Mouse (Mus musculus) Patski (cell line): Measurements from ENCODE around the gene Chst15. TPM values are rescaled to one million over a fixed set of nuclear protein-coding genes. Genes with fewer than 3 reads are reported as not detected.

Experiments used
- ATAC-seq: fragments of 100-300 bp; one replicate; pipeline ENCODE4 v1.8.0; 2021
- CTCF ChIA-PET: fragments of 350-600 bp; sonication (Branson Sonifier 250); formaldehyde crosslinking; loops from one replicate; lab custom pipeline; 2022; ENCODE audit warnings: inconsistent platforms; lab: Charles Lee
- POLR2A ChIA-PET: fragments of 350-600 bp; sonication (Branson Sonifier 250); formaldehyde crosslinking; loops from one replicate; lab custom pipeline; 2022; ENCODE audit warnings: antibody characterized with exemption, inconsistent platforms; lab: Charles Lee
- DNase-seq: peaks from one replicate; pipeline ENCODE4 v3.0.0-alpha.2; 2011; ENCODE audit warnings: low read depth, low spot score
- H3K27me3 ChIP-seq: fragments of 371-371 bp; one replicate; pipeline ENCODE4 v1.5.1; 2021
- CTCF ChIP-seq: fragments of 100-300 bp; IDR thresholded peaks from one replicate; pipeline ENCODE4 v1.5.1; 2021
- in situ Hi-C: fragments of 300-500 bp; cut with MboI; formaldehyde crosslinking; loops from 3 replicates; pipeline ENCODE4 v1.11.1; 2018; ENCODE audit warnings: low pct_unique_long_range_greater_than_20kb, mixed read lengths
- polyA plus RNA-seq: library from polyadenylated mRNA; unstranded; gene quantifications from one replicate; pipeline ENCODE4 v1.2.3, GENCODE M21; 2021

The Chst15 gene
- polyA plus RNA-seq, 1 experiment from 2014 or later: 14.3 TPM

DNA sequence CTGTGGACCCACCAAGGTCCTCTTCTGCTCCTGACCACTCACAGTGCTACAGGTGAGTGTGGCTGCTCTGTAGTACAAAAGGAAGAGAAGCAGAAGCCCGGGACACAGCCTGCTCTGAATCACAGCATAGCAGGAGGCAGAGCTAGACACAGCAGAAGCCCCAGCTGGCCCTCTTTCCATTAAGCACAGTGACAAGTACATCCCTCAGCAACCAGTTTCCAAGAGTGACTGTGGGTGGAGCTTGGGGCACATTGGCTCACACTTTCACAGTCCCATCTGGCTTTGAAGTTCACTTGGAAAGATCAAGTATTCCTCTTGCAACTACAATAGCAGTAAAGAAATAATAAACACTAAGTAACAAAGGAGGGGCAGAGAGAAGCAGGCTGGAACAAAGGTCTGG lies 32.2 kb downstream of the Chst15 start:
- no peak for TF ChIP-seq CTCF
- no peaks in the 10 kb centered on the region for H3K27me3 ChIP-seq
- in situ Hi-C loops: no loop called here
- CTCF ChIA-PET: no interaction called here
- no peak for DNase-seq
- ATAC-seq: no peak
- POLR2A ChIA-PET: interaction anchor here (0.5 kb wide), 1 partner anchor 58 kb away, joined by 5 read pairs; no protein-coding TSS in a partner anchor

DNA sequence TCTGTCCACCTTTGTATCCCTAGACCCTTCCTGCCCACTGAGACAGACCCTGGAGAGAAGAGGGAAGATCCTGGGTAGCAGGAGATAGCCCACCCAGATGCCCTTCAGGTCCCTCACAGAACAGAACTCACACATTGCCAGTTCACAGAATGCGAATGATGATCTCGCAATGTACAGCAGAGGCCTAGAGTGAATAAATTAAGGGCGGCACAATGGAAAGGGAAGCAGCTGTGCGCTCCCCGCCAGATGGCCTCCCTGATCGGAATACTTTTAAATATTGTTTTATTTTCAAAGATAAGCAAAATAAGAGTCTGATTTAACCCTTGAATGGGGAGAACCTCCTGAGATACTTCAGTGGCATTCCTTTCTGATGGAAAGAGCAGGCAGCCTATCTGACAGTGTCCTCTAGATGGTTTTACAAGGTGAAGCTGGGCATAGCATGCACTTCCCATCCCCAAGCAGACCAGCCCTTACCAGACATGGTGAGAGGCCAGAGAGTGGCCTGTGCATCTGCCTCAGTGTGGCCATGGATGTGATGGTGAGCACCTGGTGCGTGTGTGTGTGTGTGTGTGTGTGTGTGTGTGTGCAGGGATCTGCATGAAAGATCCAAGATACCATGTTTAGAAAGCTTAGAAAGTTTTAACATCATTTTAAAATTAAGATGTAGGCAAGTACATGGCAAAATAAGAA lies 32.8 kb downstream of the Chst15 start:
- POLR2A ChIA-PET: interaction anchor here (0.5 kb wide), 1 partner anchor 59 kb away, joined by 5 read pairs; no protein-coding TSS in a partner anchor
- CTCF ChIA-PET: no interaction called here
- DNase-seq (no peak), ATAC-seq (no peak)
- H3K27me3 ChIP-seq: no peaks in the 10 kb centered on the region
- no peak for TF ChIP-seq CTCF
- in situ Hi-C loops: no loop called here

DNA sequence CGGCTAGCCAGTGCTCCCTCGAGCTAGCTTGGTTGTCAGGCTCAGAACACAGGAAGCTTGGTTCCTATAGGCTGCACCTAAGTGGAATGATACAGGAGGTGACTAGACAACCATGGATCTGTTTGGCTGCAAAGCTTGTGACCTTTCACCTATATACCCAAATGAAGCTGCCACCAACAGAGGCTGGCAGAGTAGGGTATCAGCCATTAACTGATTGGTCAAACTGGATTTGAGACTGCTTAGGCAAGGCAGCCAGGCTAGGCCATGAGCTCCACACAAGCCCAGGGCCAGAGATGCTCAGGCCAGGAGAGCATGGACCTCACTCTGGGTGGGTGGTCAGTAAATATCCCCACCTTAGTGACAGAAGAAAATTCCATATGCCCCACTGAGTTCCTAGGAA lies 34.5 kb downstream of the Chst15 start:
- in situ Hi-C loops: no loop called here
- ATAC-seq: no peak
- CTCF ChIA-PET: no interaction called here

DNA sequence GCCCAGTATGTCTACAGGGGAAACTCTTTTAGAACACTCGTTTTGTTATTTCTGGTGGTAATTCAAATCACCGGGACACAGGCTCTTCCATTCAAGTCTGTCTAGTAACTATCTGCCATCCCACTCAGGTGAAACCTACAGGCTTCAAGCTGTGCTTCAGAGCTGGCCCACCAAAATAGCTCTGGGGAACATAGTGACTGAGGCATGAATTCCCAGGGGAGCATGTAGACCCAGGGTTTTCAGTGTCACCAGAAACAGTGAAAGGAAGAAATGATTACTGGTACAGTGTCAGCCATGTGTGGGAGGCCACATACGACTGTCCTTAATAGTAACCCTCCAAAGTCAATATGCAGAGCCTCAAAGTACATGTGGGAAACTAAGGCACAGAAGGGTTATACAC lies 34.9 kb downstream of the Chst15 start:
- CTCF ChIA-PET: no interaction called here
- DNase-seq (no peak), ATAC-seq (no peak)
- H3K27me3 ChIP-seq: no peaks in the 10 kb centered on the region
- POLR2A ChIA-PET: no interaction called here
- in situ Hi-C loops: no loop called here
- TF ChIP-seq CTCF: no peak

More for the DNA sequence above, 34.5 kb downstream of the Chst15 start:
- DNase-seq: no peak
- H3K27me3 ChIP-seq: no peaks in the 10 kb centered on the region
- POLR2A ChIA-PET: no interaction called here
- TF ChIP-seq CTCF: no peak

DNA sequence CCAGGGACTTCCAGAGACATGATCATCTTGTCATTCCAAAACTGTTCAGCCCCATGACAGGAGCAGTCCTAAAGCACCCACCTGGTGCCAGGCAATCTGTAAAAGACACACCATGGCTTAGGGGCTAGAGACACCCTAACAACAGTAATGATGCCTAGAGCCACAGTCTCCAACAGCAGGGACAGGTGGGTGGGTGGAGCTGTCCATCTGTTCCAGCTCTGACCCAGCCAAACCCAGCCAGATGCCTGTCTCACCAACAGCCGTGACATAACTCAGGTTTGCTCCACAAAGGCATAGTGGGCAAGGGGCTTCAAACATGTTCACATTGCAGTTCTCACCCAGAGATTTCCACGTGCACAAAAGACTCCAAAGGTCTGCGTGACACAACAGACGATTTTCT lies 35.3 kb downstream of the Chst15 start:
- no peak for TF ChIP-seq CTCF
- in situ Hi-C loops: no loop called here
- POLR2A ChIA-PET: no interaction called here
- CTCF ChIA-PET: no interaction called here
- no peak for DNase-seq
- H3K27me3 ChIP-seq: no peaks in the 10 kb centered on the region
- ATAC-seq: no peak

DNA sequence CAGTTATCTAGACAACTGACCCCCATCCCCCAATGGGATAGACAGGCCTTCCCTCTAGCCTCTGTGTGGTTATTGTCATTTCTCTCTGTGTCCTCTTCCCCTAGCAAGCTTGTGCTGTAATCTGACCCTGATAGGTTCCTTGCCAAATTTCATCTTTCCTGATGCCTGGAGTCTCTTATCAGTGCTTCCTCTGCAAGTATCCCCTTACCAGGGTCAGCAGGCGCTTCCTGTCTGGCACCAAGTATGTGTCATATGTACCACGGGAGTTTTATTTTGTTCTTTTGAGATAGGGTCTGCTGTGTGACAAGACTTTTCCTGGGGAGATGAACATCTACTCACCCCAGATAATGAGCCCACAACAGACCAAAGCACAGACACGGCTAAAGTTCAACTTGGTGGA lies 38.4 kb downstream of the Chst15 start:
- in situ Hi-C loops: no loop called here
- ChIA-PET POLR2A (no interaction called here), CTCF (interaction anchor here (1.4 kb wide), 1 partner anchor 8 kb away, joined by 3 read pairs; no protein-coding TSS in a partner anchor)
- no peaks in the 10 kb centered on the region for H3K27me3 ChIP-seq
- ATAC-seq: no peak
- no peak for TF ChIP-seq CTCF
- no peak for DNase-seq

DNA sequence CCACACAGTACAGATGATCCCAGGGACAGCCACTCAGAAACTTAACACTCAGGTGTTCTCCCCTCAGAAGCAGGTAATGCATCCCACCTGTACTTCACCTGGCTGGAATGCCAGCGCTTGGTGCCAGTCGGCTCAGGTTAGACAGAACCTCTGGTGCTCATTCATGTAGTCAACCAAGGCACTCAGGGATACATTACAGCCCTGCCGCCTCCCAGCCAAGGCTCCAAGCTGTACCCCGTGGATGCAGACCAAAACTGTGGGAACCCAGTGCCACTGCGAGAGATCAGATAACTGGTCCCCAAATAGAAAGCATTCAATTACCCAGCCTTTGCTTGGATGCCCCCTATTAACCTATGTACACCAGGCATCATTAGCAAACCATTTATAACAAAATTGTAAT lies 40.7 kb downstream of the Chst15 start:
- in situ Hi-C loops: no loop called here
- POLR2A ChIA-PET: interaction anchor here (0.6 to 0.7 kb wide), 2 partner anchors 8 to 17 kb away, joined by 3 to 4 read pairs; no protein-coding TSS in a partner anchor
- TF ChIP-seq CTCF: no peak
- ATAC-seq (no peak), DNase-seq (no peak)
- no peaks in the 10 kb centered on the region for H3K27me3 ChIP-seq
- CTCF ChIA-PET: no interaction called here

DNA sequence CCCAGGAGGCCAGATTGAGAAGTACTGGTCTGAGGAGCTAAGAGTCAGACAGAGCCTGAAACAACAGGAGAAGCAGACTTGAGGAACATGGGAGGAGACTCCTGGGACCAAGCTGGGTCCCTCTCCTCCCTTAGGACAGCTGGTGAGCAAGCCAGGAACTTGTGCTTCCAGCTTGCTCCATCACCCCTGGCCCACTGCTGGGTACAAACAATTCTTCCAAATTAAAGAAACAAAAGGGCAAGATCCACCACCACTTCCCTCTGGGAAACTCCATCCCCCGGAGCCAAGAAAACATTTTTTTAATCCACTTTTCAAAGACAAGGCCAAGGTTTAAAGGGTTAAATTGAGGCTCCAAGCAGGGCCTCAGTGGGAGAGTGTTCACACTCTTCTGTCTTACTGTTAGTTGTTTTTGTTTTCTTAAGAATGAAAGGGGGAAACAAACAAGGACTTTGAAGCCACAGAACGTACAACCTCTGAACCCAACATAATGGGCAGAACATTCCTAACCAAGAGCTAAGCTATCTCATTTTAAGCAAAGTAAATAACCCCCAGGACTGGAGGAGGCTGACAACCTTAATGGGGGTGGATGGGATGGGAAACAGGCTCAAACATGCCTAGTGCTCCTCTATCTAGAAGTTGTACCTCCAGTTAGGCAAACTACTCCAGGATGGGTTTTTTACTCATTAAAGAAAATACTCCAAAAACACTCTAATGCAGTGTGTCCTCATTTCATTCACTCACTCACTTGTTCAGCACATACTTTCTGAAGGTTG lies 43.1 kb downstream of the Chst15 start:
- no peak for ATAC-seq
- H3K27me3 ChIP-seq: no peaks in the 10 kb centered on the region
- no peak for DNase-seq
- no peak for TF ChIP-seq CTCF
- POLR2A ChIA-PET: no interaction called here
- in situ Hi-C loops: no loop called here
- CTCF ChIA-PET: no interaction called here

DNA sequence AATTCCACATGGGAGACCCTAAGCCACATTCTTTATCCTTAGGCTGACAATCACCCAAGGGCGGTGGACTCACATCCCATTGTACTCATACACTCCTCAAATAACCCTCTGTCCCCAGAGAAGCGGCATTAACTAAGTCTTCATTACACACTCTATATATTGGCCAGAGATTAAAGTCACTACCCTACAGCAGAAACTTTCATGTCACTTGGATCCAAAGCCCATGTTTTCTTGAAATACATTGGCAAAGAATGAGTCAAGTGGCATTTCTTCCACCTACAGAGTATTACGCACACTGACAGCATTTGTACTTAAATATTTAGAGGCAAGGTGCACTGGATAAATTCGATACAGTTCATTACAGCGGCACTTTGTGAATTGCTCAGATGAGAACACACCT lies 44.0 kb downstream of the Chst15 start:
- POLR2A ChIA-PET: no interaction called here
- no peaks in the 10 kb centered on the region for H3K27me3 ChIP-seq
- DNase-seq: no peak
- in situ Hi-C loops: no loop called here
- CTCF ChIA-PET: interaction anchor here (0.9 kb wide), 1 partner anchor 29 kb away, joined by 3 read pairs; no protein-coding TSS in a partner anchor
- no peak for ATAC-seq
- no peak for TF ChIP-seq CTCF

DNA sequence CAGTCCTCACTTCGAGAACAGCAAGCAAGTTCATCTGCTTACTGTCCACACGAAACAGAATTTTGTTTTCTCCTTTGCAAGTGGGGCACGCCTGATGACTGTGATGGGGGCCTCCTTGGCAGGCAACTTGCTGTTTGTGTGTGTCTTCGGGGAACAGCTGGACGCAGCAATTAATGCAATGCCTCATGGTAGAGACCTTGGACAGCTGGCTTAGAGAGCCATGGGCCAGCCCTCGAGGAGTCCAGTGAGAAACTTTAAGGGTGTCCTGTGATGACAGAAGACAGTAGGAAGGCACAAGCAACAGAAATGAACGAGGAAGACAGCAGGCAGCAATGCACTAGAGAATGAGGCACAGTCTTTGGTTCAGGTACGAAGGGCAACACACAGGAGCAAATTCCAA lies 46.7 kb downstream of the Chst15 start:
- TF ChIP-seq CTCF: no peak
- no peak for DNase-seq
- ATAC-seq: no peak
- no peaks in the 10 kb centered on the region for H3K27me3 ChIP-seq
- ChIA-PET POLR2A (no interaction called here), CTCF (no interaction called here)
- in situ Hi-C loops: no loop called here

DNA sequence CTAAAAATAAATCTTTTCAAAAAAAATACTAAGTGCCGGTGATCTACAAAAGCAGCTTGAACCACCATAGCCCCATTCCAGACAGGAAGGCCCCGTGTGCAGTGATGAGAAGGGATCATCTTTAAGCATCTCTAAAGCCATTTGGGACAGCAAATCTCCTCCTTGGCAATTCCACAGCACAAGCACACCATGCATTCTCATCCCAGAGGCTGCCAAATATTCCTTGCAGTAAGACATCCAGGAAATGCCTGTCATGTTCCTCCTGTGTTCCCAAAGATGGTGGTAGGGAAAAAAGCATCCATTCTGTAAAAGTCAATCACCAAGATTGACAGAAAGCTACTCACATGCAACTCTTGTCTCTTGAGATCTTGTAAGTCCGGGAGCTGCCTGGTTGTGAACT lies 47.4 kb downstream of the Chst15 start:
- ChIA-PET CTCF (no interaction called here), POLR2A (no interaction called here)
- DNase-seq (no peak), ATAC-seq (no peak)
- TF ChIP-seq CTCF: no peak
- in situ Hi-C loops: no loop called here
- no peaks in the 10 kb centered on the region for H3K27me3 ChIP-seq
